Mouse (Mus musculus): ENCODE results near the gene Mcf2. TPM values are rescaled to one million over a fixed set of nuclear protein-coding genes. Genes with fewer than 3 reads are reported as not detected.

Gene Mcf2
- polyA plus RNA-seq, 1 experiment from 2014 or later: 3.6 TPM

GRCm38 (mm10) chrX:60055185-60055584 is 123.7 kb downstream of the Mcf2 start:
- H3K4me1 ChIP-seq (ENCODE audit: control insufficient read depth, insufficient read depth, low read length): no peaks in the 10 kb centered on the region
- no peak overlapping the region for H3K4me3 ChIP-seq (ENCODE audit: low read depth, low read length)
- no peak overlapping the region for H3K9ac ChIP-seq (replicated peaks; ENCODE audit: low read depth, low read length)
- no peaks in the 10 kb centered on the region for H3K9me3 ChIP-seq (ENCODE audit: control insufficient read depth, low read length)
- H3K36me3 ChIP-seq (ENCODE audit: control insufficient read depth, insufficient read depth, low read length): no peaks in the 10 kb centered on the region
- no peak overlapping the region for H3K4me2 ChIP-seq (ENCODE audit: low read depth, low read length)
- no peaks in the 10 kb centered on the region for H3K27me3 ChIP-seq (ENCODE audit: control insufficient read depth, insufficient read depth, low read length)
- ATAC-seq (ENCODE audit: low read depth): no peak
- WGBS: 86% methylated on average over 9 of the region's 9 CpGs
- no peak overlapping the region for H3K27ac ChIP-seq (ENCODE audit: low read depth, low read length)

GRCm38 (mm10) chrX:60054745-60055144 is 124.1 kb downstream of the Mcf2 start:
- ATAC-seq (ENCODE audit: low read depth): no peak
- H3K4me3 ChIP-seq (ENCODE audit: low read depth, low read length): no peak overlapping the region
- no peaks in the 10 kb centered on the region for H3K4me1 ChIP-seq (ENCODE audit: control insufficient read depth, insufficient read depth, low read length)
- H3K9me3 ChIP-seq (ENCODE audit: control insufficient read depth, low read length): no peaks in the 10 kb centered on the region
- no peak overlapping the region for H3K9ac ChIP-seq (replicated peaks; ENCODE audit: low read depth, low read length)
- no peaks in the 10 kb centered on the region for H3K27me3 ChIP-seq (ENCODE audit: control insufficient read depth, insufficient read depth, low read length)
- no peaks in the 10 kb centered on the region for H3K36me3 ChIP-seq (ENCODE audit: control insufficient read depth, insufficient read depth, low read length)
- no peak overlapping the region for H3K4me2 ChIP-seq (ENCODE audit: low read depth, low read length)
- H3K27ac ChIP-seq (ENCODE audit: low read depth, low read length): no peak overlapping the region
- 93% methylated on average over 1 of the region's 1 CpGs for WGBS

GRCm38 (mm10) chrX:60026654-60027053 is 152.2 kb downstream of the Mcf2 start:
- WGBS: 6% methylated on average over 3 of the region's 3 CpGs
- H3K27me3 ChIP-seq (ENCODE audit: control insufficient read depth, insufficient read depth, low read length): no peaks in the 10 kb centered on the region
- H3K9ac ChIP-seq (replicated peaks; ENCODE audit: low read depth, low read length): no peak overlapping the region

GRCm38 (mm10) chrX:60021595-60021994 is 157.3 kb downstream of the Mcf2 start:
- no peak for ATAC-seq (ENCODE audit: low read depth)
- 79% methylated on average over 2 of the region's 2 CpGs for WGBS
- H3K36me3 ChIP-seq (ENCODE audit: control insufficient read depth, insufficient read depth, low read length): no peaks in the 10 kb centered on the region

More at GRCm38 (mm10) chrX:60026654-60027053, 152.2 kb downstream of the Mcf2 start:
- no peaks in the 10 kb centered on the region for H3K4me1 ChIP-seq (ENCODE audit: control insufficient read depth, insufficient read depth, low read length)
- ATAC-seq (ENCODE audit: low read depth): no peak
- no peak overlapping the region for H3K4me2 ChIP-seq (ENCODE audit: low read depth, low read length)
- no peaks in the 10 kb centered on the region for H3K36me3 ChIP-seq (ENCODE audit: control insufficient read depth, insufficient read depth, low read length)
- H3K27ac ChIP-seq (ENCODE audit: low read depth, low read length): no peak overlapping the region
- no peaks in the 10 kb centered on the region for H3K9me3 ChIP-seq (ENCODE audit: control insufficient read depth, low read length)
- no peak overlapping the region for H3K4me3 ChIP-seq (ENCODE audit: low read depth, low read length)

GRCm38 (mm10) chrX:60021007-60021406 is 157.9 kb downstream of the Mcf2 start:
- H3K36me3 ChIP-seq (ENCODE audit: control insufficient read depth, insufficient read depth, low read length): no peaks in the 10 kb centered on the region
- H3K9me3 ChIP-seq (ENCODE audit: control insufficient read depth, low read length): no peaks in the 10 kb centered on the region
- WGBS: 90% methylated on average over 4 of the region's 4 CpGs
- H3K27me3 ChIP-seq (ENCODE audit: control insufficient read depth, insufficient read depth, low read length): no peaks in the 10 kb centered on the region
- no peaks in the 10 kb centered on the region for H3K4me1 ChIP-seq (ENCODE audit: control insufficient read depth, insufficient read depth, low read length)
- no peak overlapping the region for H3K4me3 ChIP-seq (ENCODE audit: low read depth, low read length)
- no peak overlapping the region for H3K4me2 ChIP-seq (ENCODE audit: low read depth, low read length)
- no peak overlapping the region for H3K27ac ChIP-seq (ENCODE audit: low read depth, low read length)
- H3K9ac ChIP-seq (replicated peaks; ENCODE audit: low read depth, low read length): no peak overlapping the region
- ATAC-seq (ENCODE audit: low read depth): no peak

More at GRCm38 (mm10) chrX:60021595-60021994, 157.3 kb downstream of the Mcf2 start:
- Histone ChIP-seq H3K4me2 (ENCODE audit: low read depth, low read length) (no peak overlapping the region), H3K4me1 (ENCODE audit: control insufficient read depth, insufficient read depth, low read length) (no peaks in the 10 kb centered on the region), H3K9me3 (ENCODE audit: control insufficient read depth, low read length) (no peaks in the 10 kb centered on the region), H3K4me3 (ENCODE audit: low read depth, low read length) (no peak overlapping the region), H3K9ac (replicated peaks; ENCODE audit: low read depth, low read length) (no peak overlapping the region), H3K27me3 (ENCODE audit: control insufficient read depth, insufficient read depth, low read length) (no peaks in the 10 kb centered on the region), H3K27ac (ENCODE audit: low read depth, low read length) (no peak overlapping the region)

- Histone ChIP-seq H3K9me3 (ENCODE audit: control insufficient read depth, low read length) (no peaks in the 10 kb centered on the region), H3K9ac (replicated peaks; ENCODE audit: low read depth, low read length) (no peak overlapping the region), H3K36me3 (ENCODE audit: control insufficient read depth, insufficient read depth, low read length) (no peaks in the 10 kb centered on the region), H3K27ac (ENCODE audit: low read depth, low read length) (no peak overlapping the region), H3K27me3 (ENCODE audit: control insufficient read depth, insufficient read depth, low read length) (no peaks in the 10 kb centered on the region), H3K4me3 (ENCODE audit: low read depth, low read length) (no peak overlapping the region), H3K4me1 (ENCODE audit: control insufficient read depth, insufficient read depth, low read length) (no peaks in the 10 kb centered on the region), H3K4me2 (ENCODE audit: low read depth, low read length) (no peak overlapping the region)
- ATAC-seq (ENCODE audit: low read depth): no peak
- WGBS: 70% methylated on average over 1 of the region's 1 CpGs
Observed at GRCm38 (mm10) chrX:60014588-60014987, 164.3 kb downstream of the Mcf2 start.

GRCm38 (mm10) chrX:60013084-60013676 is 165.7 kb downstream of the Mcf2 start:
- Histone ChIP-seq H3K4me3 (ENCODE audit: low read depth, low read length) (no peak overlapping the region), H3K27ac (ENCODE audit: low read depth, low read length) (no peak overlapping the region), H3K9me3 (ENCODE audit: control insufficient read depth, low read length) (no peaks in the 10 kb centered on the region), H3K4me2 (ENCODE audit: low read depth, low read length) (no peak overlapping the region), H3K9ac (replicated peaks; ENCODE audit: low read depth, low read length) (no peak overlapping the region), H3K27me3 (ENCODE audit: control insufficient read depth, insufficient read depth, low read length) (no peaks in the 10 kb centered on the region), H3K36me3 (ENCODE audit: control insufficient read depth, insufficient read depth, low read length) (no peaks in the 10 kb centered on the region), H3K4me1 (ENCODE audit: control insufficient read depth, insufficient read depth, low read length) (no peaks in the 10 kb centered on the region)
- no peak; the same call in 1 of the 2 replicates for ATAC-seq (ENCODE audit: low read depth)

Other genes starting within 250 kb of the Mcf2 start
- gene F9, start 179.6 kb downstream of the Mcf2 start, polyA plus RNA-seq (2014; fragmentation: Nextera tagmentation; extraction: Ambion mirVana): not detected in 2 replicates